In genomic region chr2:52568131-52568530, GRCm38 (mm10) we compare ENCODE assay signal across 32 mouse cellular contexts.
"Had no signal": no experiment of that assay in that cellular context is flagged by ENCODE, and none has a peak within 500 bp of the region (broad histone marks: within the 10 kb centered on the region; RNA-seq: fewer than 3 reads in every experiment).

No protein-coding gene starts in this region.

- H3K9ac ChIP-seq: limb, embryonic 12.5 days; limb, embryonic 13.5 days; limb, embryonic 15.5 days; liver, embryonic 12.5 days; liver, embryonic 13.5 days; liver, embryonic 14.5 days; liver, embryonic 15.5 days; liver, postnatal 0 days; lung, embryonic 14.5 days; lung, embryonic 15.5 days; midbrain, embryonic 12.5 days; midbrain, embryonic 13.5 days; midbrain, embryonic 15.5 days; neural tube, embryonic 12.5 days had no signal

- H3K36me3 ChIP-seq: limb, embryonic 10.5 days; limb, embryonic 12.5 days; limb, embryonic 13.5 days; limb, embryonic 15.5 days; liver, embryonic 12.5 days; liver, embryonic 13.5 days; liver, embryonic 15.5 days; lung, embryonic 15.5 days; midbrain, embryonic 10.5 days; midbrain, embryonic 12.5 days; midbrain, embryonic 13.5 days; midbrain, embryonic 15.5 days; neural tube, embryonic 12.5 days had no signal

- H3K27me3 ChIP-seq: limb, embryonic 12.5 days; limb, embryonic 13.5 days; limb, embryonic 15.5 days; liver, embryonic 12.5 days; liver, embryonic 13.5 days; liver, embryonic 15.5 days; lung, embryonic 15.5 days; megakaryocyte, embryonic 14.5 days; midbrain, embryonic 12.5 days; midbrain, embryonic 13.5 days; midbrain, embryonic 15.5 days; neural tube, embryonic 12.5 days had no signal

- H3K27ac ChIP-seq: limb, embryonic 10.5 days; limb, embryonic 12.5 days; limb, embryonic 13.5 days; limb, embryonic 15.5 days; liver, embryonic 12.5 days; liver, embryonic 13.5 days; liver, embryonic 14.5 days; liver, embryonic 15.5 days; lung, embryonic 15.5 days; macrophage; midbrain, embryonic 10.5 days; midbrain, embryonic 12.5 days; midbrain, embryonic 13.5 days; midbrain, embryonic 15.5 days; neural tube, embryonic 12.5 days had no signal

- DNase-seq: left cerebral cortex, postnatal 4 days; liver; liver, embryonic 13.5 days; liver, postnatal 0 days; lung, adult 18-20 months; lung, adult 2 months; lung, embryonic 14.5 days; lung, postnatal 10 days; lung, postnatal 14 days; lung, postnatal 36 days; lung, postnatal 4 days; midbrain, embryonic 14.5 days had no signal

- H3K4me3 ChIP-seq: limb, embryonic 10.5 days; limb, embryonic 12.5 days; limb, embryonic 13.5 days; limb, embryonic 15.5 days; liver, embryonic 12.5 days; liver, embryonic 13.5 days; liver, embryonic 15.5 days; lung, embryonic 15.5 days; megakaryocyte, embryonic 14.5 days; midbrain, embryonic 10.5 days; midbrain, embryonic 12.5 days; midbrain, embryonic 13.5 days; midbrain, embryonic 15.5 days; myocyte; neural tube, embryonic 12.5 days had no signal

- H3K4me1 ChIP-seq: limb, embryonic 10.5 days; limb, embryonic 12.5 days; limb, embryonic 13.5 days; limb, embryonic 15.5 days; midbrain, embryonic 10.5 days; midbrain, embryonic 12.5 days; midbrain, embryonic 13.5 days; midbrain, embryonic 15.5 days; neural tube, embryonic 12.5 days had no signal

- ATAC-seq: liver, embryonic 12.5 days; liver, postnatal 0 days; lung, postnatal 0 days; midbrain, embryonic 13.5 days; midbrain, embryonic 15.5 days; midbrain, embryonic 16.5 days had no signal

- H3K4me2 ChIP-seq: limb, embryonic 12.5 days; limb, embryonic 13.5 days; limb, embryonic 15.5 days; liver, embryonic 11.5 days; liver, embryonic 12.5 days; liver, embryonic 13.5 days; liver, embryonic 15.5 days; lung, embryonic 14.5 days; lung, embryonic 15.5 days; midbrain, embryonic 11.5 days; midbrain, embryonic 12.5 days; midbrain, embryonic 13.5 days; midbrain, embryonic 15.5 days; neural tube, embryonic 12.5 days had no signal

- H3K9me3 ChIP-seq: limb, embryonic 10.5 days; limb, embryonic 12.5 days; limb, embryonic 13.5 days; limb, embryonic 15.5 days; liver, embryonic 12.5 days; liver, embryonic 13.5 days; liver, embryonic 15.5 days; lung, embryonic 15.5 days; midbrain, embryonic 10.5 days; midbrain, embryonic 12.5 days; midbrain, embryonic 13.5 days; midbrain, embryonic 15.5 days; neural tube, embryonic 12.5 days had no signal
